Mouse (Mus musculus) stomach, embryonic 14.5 days (tissue): ENCODE measurements at regions not wholly inside any gene's neighbourhood (a gene's known extent, or its start where the extent isn't known, plus 50 kb on each side); places are given as distances from the start of the nearest gene placed in this dataset.

ENCODE experiments used
- ATAC-seq: fragments of 200-750 bp; cut with Nextera tagmentation; 2 replicates; pipeline ENCODE4 v1.8.0; 2017; ENCODE audit warnings: low read depth, moderate TSS enrichment; ENCODE audit not compliant: insufficient number of reproducible peaks, insufficient read depth, low FRiP score
- H3K27ac ChIP-seq: fragments of 300-500 bp; sonication (generic); 2 replicates; pipeline ENCODE4 v1.5.1; 2014; ENCODE audit warnings: mild to moderate bottlenecking, low read length, moderate library complexity, mixed read lengths
- H3K27me3 ChIP-seq: fragments of 300-500 bp; sonication (generic); 2 replicates; pipeline ENCODE4 v1.6.1; 2014; ENCODE audit warnings: low read length, control low read depth, mixed read lengths; ENCODE audit not compliant: control insufficient read depth, insufficient read depth
- H3K36me3 ChIP-seq: fragments of 300-500 bp; sonication (generic); 2 replicates; pipeline ENCODE4 v1.6.1; 2014; ENCODE audit warnings: mild to moderate bottlenecking, control low read depth, low read length, moderate library complexity, mixed read lengths; ENCODE audit not compliant: control insufficient read depth, insufficient read depth
- H3K4me1 ChIP-seq: fragments of 300-500 bp; sonication (generic); 2 replicates; pipeline ENCODE4 v1.6.1; 2014; ENCODE audit warnings: low read length, control low read depth, mixed read lengths; ENCODE audit not compliant: control insufficient read depth, insufficient read depth
- H3K4me2 ChIP-seq: fragments of 300-500 bp; sonication (generic); replicated peaks from 2 replicates; pipeline ENCODE4 v1.6.1; 2014; ENCODE audit warnings: low read depth, low read length, control low read depth
- H3K4me3 ChIP-seq: fragments of 300-500 bp; sonication (generic); 2 replicates; pipeline ENCODE4 v1.5.1; 2014; ENCODE audit warnings: low read depth, low read length, control low read depth
- H3K9ac ChIP-seq: fragments of 300-500 bp; sonication (generic); replicated peaks from 2 replicates; pipeline ENCODE4 v1.6.1; 2014; ENCODE audit warnings: low read depth, mild to moderate bottlenecking, control low read depth, low read length, moderate library complexity, mixed read lengths
- H3K9me3 ChIP-seq: fragments of 300-500 bp; sonication (generic); 2 replicates; pipeline ENCODE4 v1.6.1; 2016; ENCODE audit warnings: low read depth, low read length, control low read depth; ENCODE audit not compliant: control insufficient read depth
- WGBS: fragments of 180-500 bp; shearing (Covaris S2); extraction: QIAGEN DNeasy Blood & Tissue Kit; methylation state at CpG from one replicate; pipeline ENCODE4 v1.1.7; 2014; 5-methylcytosine and 5-hydroxymethylcytosine counted together

DNA sequence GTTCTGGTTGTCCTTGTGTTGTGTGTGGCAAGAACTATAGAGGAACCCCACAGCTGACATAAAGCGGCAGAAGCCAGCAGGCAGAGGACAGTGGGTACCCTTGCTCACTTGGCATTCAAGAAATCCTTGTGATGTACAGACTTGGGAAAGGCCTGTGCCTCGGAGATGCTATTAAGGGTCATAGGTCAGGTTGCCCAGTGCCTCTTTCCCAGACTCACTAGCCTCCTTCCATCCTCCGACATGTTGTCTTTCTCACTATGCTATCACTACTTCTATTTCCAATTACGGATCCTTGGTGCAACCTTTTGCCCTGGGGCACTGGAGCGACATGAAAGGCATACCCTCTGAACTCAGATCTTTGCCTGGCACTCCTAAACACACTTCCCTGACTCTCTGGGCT lies 235.6 kb downstream of the Csl start:
- H3K4me1 ChIP-seq, result peaks cover 15% of the 10 kb centered on the region; the same call in 1 of the 2 replicates
- H3K36me3 ChIP-seq, result no peaks in the 10 kb centered on the region
- ATAC-seq, result no peak
- WGBS, result 45% methylated on average over 5 of the region's 5 CpGs
- H3K4me3 ChIP-seq, result no peak overlapping the region
- no peak overlapping the region for H3K4me2 ChIP-seq
- no peaks in the 10 kb centered on the region for H3K27me3 ChIP-seq
- no peaks in the 10 kb centered on the region for H3K9me3 ChIP-seq
- H3K9ac ChIP-seq, result no peak overlapping the region
- H3K27ac ChIP-seq, result no peak overlapping the region

GRCm38 (mm10) chr10:99524273-99525212 lies 234.9 kb downstream of the Csl start:
- no peak overlapping the region for H3K27ac ChIP-seq
- ATAC-seq, result 0 out of 2 replicates have a peak, but pooled peaks have one; percentile 43

DNA sequence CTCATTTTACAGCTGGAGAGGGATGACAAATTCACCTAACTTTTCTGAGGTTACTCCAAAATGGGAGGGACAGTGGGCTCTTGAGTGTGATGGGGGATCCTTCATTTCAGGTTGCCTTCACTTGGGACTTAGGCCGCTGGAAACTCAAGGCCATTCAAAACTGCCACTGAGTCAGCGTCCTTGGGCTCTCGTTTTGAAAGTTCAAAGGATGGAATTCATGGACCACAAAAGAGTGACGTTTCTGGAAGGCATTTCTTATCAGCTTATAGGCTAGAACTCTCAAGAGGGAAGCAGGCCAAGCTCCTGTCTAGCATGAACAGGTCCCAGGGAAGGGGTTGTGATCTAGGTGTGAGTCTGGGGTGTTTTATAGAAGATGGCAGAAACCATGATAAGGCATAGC lies 233.3 kb downstream of the Csl start:
- WGBS, result 78% methylated on average over 4 of the region's 4 CpGs
- H3K4me3 ChIP-seq, result no peak overlapping the region
- H3K36me3 ChIP-seq, result no peaks in the 10 kb centered on the region
- H3K4me2 ChIP-seq, result no peak overlapping the region
- H3K27ac ChIP-seq, result no peak overlapping the region
- H3K9ac ChIP-seq, result no peak overlapping the region
- H3K4me1 ChIP-seq, result peaks cover 20% of the 10 kb centered on the region; the same call in 1 of the 2 replicates
- H3K27me3 ChIP-seq, result no peaks in the 10 kb centered on the region
- no peak for ATAC-seq
- H3K9me3 ChIP-seq, result no peaks in the 10 kb centered on the region

More at GRCm38 (mm10) chr10:99524273-99525212, 234.9 kb downstream of the Csl start:
- H3K4me2 ChIP-seq, result peak overlapping the region; percentile 23
- H3K9ac ChIP-seq, result no peak overlapping the region
- 13% methylated on average over 20 of the region's 20 CpGs for WGBS
- no peaks in the 10 kb centered on the region for H3K27me3 ChIP-seq
- no peaks in the 10 kb centered on the region for H3K9me3 ChIP-seq
- H3K36me3 ChIP-seq, result no peaks in the 10 kb centered on the region
- peaks cover 19% of the 10 kb centered on the region; the same call in 1 of the 2 replicates for H3K4me1 ChIP-seq
- no peak overlapping the region for H3K4me3 ChIP-seq

DNA sequence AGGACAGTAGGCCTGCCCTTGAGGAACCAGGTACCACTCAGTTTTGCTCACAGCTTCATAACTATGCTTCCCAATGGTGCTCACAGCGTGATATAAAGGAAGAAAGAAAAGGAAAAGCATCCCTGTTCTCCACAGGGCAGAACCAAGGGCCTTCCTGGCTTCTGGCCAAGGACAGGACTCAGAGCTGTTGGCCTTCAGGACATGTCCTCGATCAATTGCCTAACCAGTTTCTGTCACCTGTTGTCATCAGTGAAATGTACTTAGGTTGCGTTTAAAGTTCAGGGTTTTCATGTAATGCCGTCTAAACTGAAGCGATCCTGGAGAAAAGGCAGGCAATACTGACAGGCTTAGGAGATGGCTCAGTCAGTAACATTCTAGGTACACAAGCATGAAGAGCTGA lies 232.9 kb downstream of the Csl start:
- Histone ChIP-seq H3K27ac (no peak overlapping the region), H3K9ac (no peak overlapping the region), H3K9me3 (no peaks in the 10 kb centered on the region), H3K27me3 (no peaks in the 10 kb centered on the region), H3K4me2 (no peak overlapping the region), H3K36me3 (no peaks in the 10 kb centered on the region), H3K4me1 (peaks cover 20% of the 10 kb centered on the region; the same call in 1 of the 2 replicates), H3K4me3 (no peak overlapping the region)
- WGBS, result 93% methylated on average over 5 of the region's 5 CpGs
- no peak for ATAC-seq

DNA sequence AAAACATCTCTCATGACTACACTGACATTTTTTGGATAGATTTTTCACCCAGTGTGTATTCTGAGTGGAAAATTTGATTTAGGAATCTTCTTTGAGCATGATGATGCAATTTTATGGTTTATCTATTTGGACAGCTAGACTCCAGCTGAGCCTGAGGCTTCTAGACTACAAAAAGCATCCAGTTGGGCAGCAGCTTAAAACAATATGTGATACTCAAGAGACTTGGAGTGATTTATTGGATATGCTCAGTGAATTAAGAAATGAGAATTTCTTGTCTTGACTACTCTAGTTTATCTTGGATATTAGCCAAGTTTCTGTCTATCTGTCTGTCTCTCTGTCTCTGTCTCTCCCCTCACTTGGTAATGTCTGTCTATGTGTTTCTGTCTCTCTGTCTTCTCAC lies 228.4 kb downstream of the Csl start:
- Histone ChIP-seq H3K4me1 (peaks cover 16% of the 10 kb centered on the region; the same call in 1 of the 2 replicates), H3K27me3 (no peaks in the 10 kb centered on the region), H3K27ac (no peak overlapping the region), H3K4me2 (no peak overlapping the region), H3K4me3 (no peak overlapping the region), H3K9me3 (no peaks in the 10 kb centered on the region), H3K9ac (no peak overlapping the region), H3K36me3 (no peaks in the 10 kb centered on the region)
- no peak for ATAC-seq

DNA sequence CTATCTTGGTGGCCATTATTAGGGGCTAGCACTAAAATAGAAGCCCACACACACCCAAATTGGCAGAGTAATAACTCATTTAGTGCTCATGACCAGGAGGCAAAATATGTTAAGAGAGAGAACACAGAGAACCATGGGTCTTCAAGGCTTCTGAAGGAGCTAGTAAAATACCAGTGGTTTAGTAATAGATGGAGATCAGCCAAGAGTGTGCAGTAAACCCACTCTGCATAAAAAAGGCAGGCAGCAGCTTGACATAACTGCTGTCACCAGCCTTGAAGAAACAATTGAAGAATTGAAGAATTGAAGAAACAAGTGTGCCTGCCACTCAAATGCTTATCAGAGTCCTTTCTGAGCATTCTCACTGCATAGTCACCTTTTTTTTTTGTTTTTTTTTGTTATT lies 227.9 kb downstream of the Csl start:
- Histone ChIP-seq H3K27ac (no peak overlapping the region), H3K4me1 (peaks cover 16% of the 10 kb centered on the region; the same call in 1 of the 2 replicates), H3K36me3 (no peaks in the 10 kb centered on the region), H3K4me2 (no peak overlapping the region), H3K9me3 (no peaks in the 10 kb centered on the region), H3K4me3 (no peak overlapping the region), H3K9ac (no peak overlapping the region), H3K27me3 (no peaks in the 10 kb centered on the region)
- ATAC-seq, result no peak

- Histone ChIP-seq H3K27ac (no peak overlapping the region), H3K4me3 (no peak overlapping the region), H3K36me3 (no peaks in the 10 kb centered on the region), H3K27me3 (no peaks in the 10 kb centered on the region), H3K9ac (no peak overlapping the region), H3K4me1 (peaks cover 16% of the 10 kb centered on the region; the same call in 1 of the 2 replicates), H3K4me2 (no peak overlapping the region), H3K9me3 (no peaks in the 10 kb centered on the region)
- 28% methylated on average over 7 of the region's 7 CpGs for WGBS
- ATAC-seq, result no peak
These were observed 227.5 kb downstream of the Csl start for GRCm38 (mm10) chr10:99531992-99532391.

- no peak overlapping the region for H3K4me3 ChIP-seq
- no peaks in the 10 kb centered on the region for H3K36me3 ChIP-seq
- 38% methylated on average over 3 of the region's 3 CpGs for whole genome bisulfite sequencing
- peaks cover 16% of the 10 kb centered on the region; the same call in 1 of the 2 replicates for H3K4me1 ChIP-seq
- no peak overlapping the region for H3K4me2 ChIP-seq
- no peak for ATAC-seq
- H3K27ac ChIP-seq, result no peak overlapping the region
- no peak overlapping the region for H3K9ac ChIP-seq
- H3K27me3 ChIP-seq, result no peaks in the 10 kb centered on the region
- no peaks in the 10 kb centered on the region for H3K9me3 ChIP-seq
These were observed 226.8 kb downstream of the Csl start for GRCm38 (mm10) chr10:99532697-99533119.
